Mouse (Mus musculus) embryonic facial prominence, embryonic 15.5 days (tissue): ENCODE measurements at regions not wholly inside any gene's neighbourhood (a gene's known extent, or its start where the extent isn't known, plus 50 kb on each side); places are given as distances from the start of the nearest gene placed in this dataset.

Source experiments
- ATAC-seq: fragments of 200-750 bp; cut with Nextera tagmentation; 2 replicates; pipeline ENCODE4 v1.8.0; 2017; ENCODE audit warnings: low read depth, moderate TSS enrichment; ENCODE audit not compliant: insufficient number of reproducible peaks, low FRiP score, low TSS enrichment
- H3K27ac ChIP-seq: fragments of 300-500 bp; sonication (generic); replicated peaks from 2 replicates; pipeline ENCODE4 v1.5.1; 2015; ENCODE audit warnings: mild to moderate bottlenecking, inconsistent platforms
- H3K27me3 ChIP-seq: fragments of 300-500 bp; sonication (generic); 2 replicates; pipeline ENCODE4 v1.6.1; 2015; ENCODE audit warnings: inconsistent platforms
- H3K36me3 ChIP-seq: fragments of 300-500 bp; sonication (generic); 2 replicates; pipeline ENCODE4 v1.6.1; 2015; ENCODE audit warnings: mild to moderate bottlenecking, inconsistent platforms
- H3K4me1 ChIP-seq: fragments of 300-500 bp; sonication (generic); 2 replicates; pipeline ENCODE4 v1.6.1; 2015; ENCODE audit warnings: inconsistent platforms
- H3K4me2 ChIP-seq: fragments of 300-500 bp; sonication (generic); replicated peaks from 2 replicates; pipeline ENCODE4 v1.6.1; 2015; ENCODE audit warnings: mild to moderate bottlenecking, inconsistent platforms
- H3K4me3 ChIP-seq: fragments of 300-500 bp; sonication (generic); replicated peaks from 2 replicates; pipeline ENCODE4 v1.5.1; 2015; ENCODE audit warnings: mild to moderate bottlenecking, inconsistent platforms
- H3K9ac ChIP-seq: fragments of 300-500 bp; sonication (generic); 2 replicates; pipeline ENCODE4 v1.6.1; 2015; ENCODE audit warnings: inconsistent platforms
- H3K9me3 ChIP-seq: fragments of 300-500 bp; sonication (generic); replicated peaks from 2 replicates; pipeline ENCODE4 v1.6.1; 2016; ENCODE audit warnings: inconsistent platforms
- WGBS: fragments of 180-500 bp; shearing (Covaris S2); methylation state at CpG from one replicate; pipeline ENCODE4 v1.1.7; 2015; 5-methylcytosine and 5-hydroxymethylcytosine counted together

GRCm38 (mm10) chr13:14898495-14898894 lies 268.5 kb downstream of the AW209491 start:
- no peaks in the 10 kb centered on the region for H3K4me1 ChIP-seq
- H3K9me3 ChIP-seq, result no peaks in the 10 kb centered on the region
- ATAC-seq, result no peak
- no peaks in the 10 kb centered on the region for H3K36me3 ChIP-seq
- H3K27ac ChIP-seq, result no peak overlapping the region
- 52% methylated on average over 1 of the region's 1 CpGs for WGBS
- H3K4me2 ChIP-seq, result no peak overlapping the region
- H3K4me3 ChIP-seq, result no peak overlapping the region
- H3K27me3 ChIP-seq, result no peaks in the 10 kb centered on the region
- no peak overlapping the region for H3K9ac ChIP-seq

GRCm38 (mm10) chr13:14930137-14930785 lies 300.3 kb downstream of the AW209491 start:
- Histone ChIP-seq H3K27ac (no peak overlapping the region), H3K4me3 (no peak overlapping the region), H3K9me3 (no peaks in the 10 kb centered on the region), H3K4me1 (no peaks in the 10 kb centered on the region), H3K36me3 (no peaks in the 10 kb centered on the region), H3K9ac (no peak overlapping the region), H3K4me2 (no peak overlapping the region), H3K27me3 (no peaks in the 10 kb centered on the region)
- ATAC-seq, result no peak
- 74% methylated on average over 3 of the region's 3 CpGs for WGBS

DNA sequence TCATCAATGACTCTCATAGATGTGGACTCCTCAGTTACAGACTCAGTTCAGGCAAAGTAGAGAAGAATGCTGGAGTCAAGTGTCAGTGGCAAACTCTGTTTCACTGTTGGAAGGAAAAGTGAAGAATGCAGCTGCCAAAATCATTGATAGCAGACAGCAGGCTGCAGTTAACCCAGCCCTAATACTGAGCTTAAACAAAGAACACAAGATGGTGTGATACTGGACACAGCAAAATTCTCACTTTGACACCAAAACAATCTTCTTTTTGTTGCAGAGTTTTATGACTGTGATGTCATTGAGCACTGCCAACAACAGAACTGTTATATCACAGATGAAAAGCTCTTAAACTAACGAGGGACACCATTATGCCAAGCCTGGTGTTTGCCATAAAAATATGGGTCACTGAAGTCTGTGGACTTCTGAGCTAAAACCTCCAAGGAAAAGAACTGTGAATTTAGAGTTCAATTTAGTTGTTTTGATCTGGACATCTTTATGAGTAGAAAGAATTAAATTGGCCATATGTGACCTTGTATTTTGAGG lies 336.3 kb downstream of the AW209491 start:
- no peak for ATAC-seq
- 54% methylated on average over 1 of the region's 1 CpGs for WGBS
- H3K4me3 ChIP-seq, result no peak overlapping the region
- H3K27ac ChIP-seq, result no peak overlapping the region
- H3K4me1 ChIP-seq, result no peaks in the 10 kb centered on the region
- no peaks in the 10 kb centered on the region for H3K27me3 ChIP-seq
- no peak overlapping the region for H3K4me2 ChIP-seq
- H3K9me3 ChIP-seq, result no peaks in the 10 kb centered on the region
- no peaks in the 10 kb centered on the region for H3K36me3 ChIP-seq
- H3K9ac ChIP-seq, result no peak overlapping the region

- ATAC-seq, result no peak
Measured at GRCm38 (mm10) chr13:15002700-15003099, 372.7 kb downstream of the AW209491 start.

GRCm38 (mm10) chr13:15011638-15012037 lies 381.7 kb downstream of the AW209491 start:
- no peak for ATAC-seq
- Histone ChIP-seq H3K4me2 (no peak overlapping the region), H3K9me3 (no peaks in the 10 kb centered on the region), H3K9ac (no peak overlapping the region), H3K36me3 (no peaks in the 10 kb centered on the region), H3K4me1 (no peaks in the 10 kb centered on the region), H3K27me3 (no peaks in the 10 kb centered on the region), H3K4me3 (no peak overlapping the region), H3K27ac (no peak overlapping the region)

More at GRCm38 (mm10) chr13:15002700-15003099, 372.7 kb downstream of the AW209491 start:
- Histone ChIP-seq H3K27ac (no peak overlapping the region), H3K27me3 (no peaks in the 10 kb centered on the region), H3K9me3 (no peaks in the 10 kb centered on the region), H3K9ac (no peak overlapping the region), H3K4me2 (no peak overlapping the region), H3K36me3 (no peaks in the 10 kb centered on the region), H3K4me1 (no peaks in the 10 kb centered on the region), H3K4me3 (no peak overlapping the region)
- 70% methylated on average over 3 of the region's 3 CpGs for WGBS

DNA sequence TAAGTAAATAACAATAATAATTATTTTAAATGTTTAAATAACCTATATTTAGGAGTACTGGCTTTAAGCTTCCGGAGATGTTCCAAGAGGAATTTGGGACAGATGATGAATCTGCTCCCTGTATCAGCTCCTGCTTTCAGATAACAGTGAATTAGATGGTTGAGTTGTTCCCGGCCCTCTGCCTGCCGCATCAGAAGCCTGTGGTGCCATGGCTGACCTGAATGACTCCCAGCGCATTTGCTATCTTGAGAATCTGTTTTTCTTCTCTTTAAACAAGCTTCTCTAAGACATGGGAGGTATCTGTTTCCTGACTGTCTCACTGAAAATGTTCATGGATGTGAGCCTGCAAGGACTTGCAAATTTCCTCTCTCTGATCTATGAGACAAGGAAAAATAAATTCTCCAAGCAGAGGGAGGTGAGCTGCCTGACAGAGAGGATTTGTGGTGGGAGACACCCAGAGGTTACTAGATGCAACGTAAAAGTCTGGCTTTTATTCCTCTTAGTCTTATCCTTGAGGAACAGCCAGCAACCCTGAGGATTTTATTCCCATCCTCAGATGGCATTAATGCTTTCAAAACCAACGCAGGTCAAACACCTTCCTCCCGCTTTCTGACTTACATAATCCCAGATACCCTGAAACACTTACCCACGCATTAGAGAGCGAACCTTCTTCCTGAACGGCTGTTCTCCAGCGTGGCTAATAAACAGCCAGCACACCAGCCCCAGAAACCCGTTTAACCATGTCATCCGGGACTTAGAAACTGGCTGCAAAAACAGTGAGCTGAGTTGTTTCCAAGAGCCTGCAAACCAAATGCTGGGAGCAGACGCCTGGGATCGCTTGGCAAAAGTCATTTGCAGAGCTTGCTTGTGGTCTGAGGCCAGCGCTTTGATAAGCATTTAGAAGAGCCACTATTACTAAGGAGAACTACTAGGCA lies 389.1 kb downstream of the AW209491 start:
- Histone ChIP-seq H3K9ac (no peak overlapping the region), H3K4me2 (no peak overlapping the region), H3K27me3 (no peaks in the 10 kb centered on the region), H3K9me3 (no peaks in the 10 kb centered on the region), H3K4me3 (no peak overlapping the region), H3K27ac (no peak overlapping the region), H3K4me1 (no peaks in the 10 kb centered on the region; the same call in 1 of the 2 replicates), H3K36me3 (no peaks in the 10 kb centered on the region)
- ATAC-seq, result no peak
- 48% methylated on average over 16 of the region's 16 CpGs for WGBS

GRCm38 (mm10) chr13:15026601-15027000 lies 396.6 kb downstream of the AW209491 start:
- H3K4me1 ChIP-seq, result no peaks in the 10 kb centered on the region
- H3K9me3 ChIP-seq, result no peaks in the 10 kb centered on the region
- no peak for ATAC-seq
- H3K4me3 ChIP-seq, result no peak overlapping the region
- no peak overlapping the region for H3K4me2 ChIP-seq
- no peaks in the 10 kb centered on the region for H3K27me3 ChIP-seq
- H3K27ac ChIP-seq, result no peak overlapping the region
- H3K36me3 ChIP-seq, result no peaks in the 10 kb centered on the region
- 56% methylated on average over 2 of the region's 2 CpGs for WGBS
- no peak overlapping the region for H3K9ac ChIP-seq

- H3K27ac ChIP-seq, result peak overlapping the region; percentile 39; the same call in 1 of the 2 replicates
- H3K4me2 ChIP-seq, result no peak overlapping the region
- H3K4me3 ChIP-seq, result no peak overlapping the region
- H3K9me3 ChIP-seq, result no peaks in the 10 kb centered on the region
- 19% methylated on average over 4 of the region's 4 CpGs for WGBS
- peaks cover 5% of the 10 kb centered on the region; the same call in 1 of the 2 replicates for H3K4me1 ChIP-seq
- no peaks in the 10 kb centered on the region for H3K27me3 ChIP-seq
- no peaks in the 10 kb centered on the region for H3K36me3 ChIP-seq
- ATAC-seq, result peak; percentile 85
- H3K9ac ChIP-seq, result no peak overlapping the region
Measured at GRCm38 (mm10) chr13:15052667-15053375, 410.2 kb upstream of the Gli3 start.

DNA sequence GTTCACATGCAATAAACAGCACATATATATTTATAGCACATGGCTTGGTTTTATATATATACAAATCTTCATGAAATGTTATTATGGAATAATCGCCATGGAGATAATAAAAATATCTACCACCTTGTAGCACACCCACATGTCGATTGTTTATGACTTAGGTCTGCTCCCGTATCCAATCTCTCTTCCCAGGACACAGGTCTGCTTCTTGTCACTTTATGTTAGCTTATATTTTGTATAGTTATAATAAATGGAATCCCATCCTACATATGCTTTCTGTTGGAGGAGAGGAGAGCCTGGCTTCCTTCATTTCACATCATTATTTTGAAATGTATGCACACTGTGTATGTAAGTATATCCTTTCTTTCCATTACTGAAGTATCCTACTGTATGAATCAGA lies 408.3 kb upstream of the Gli3 start:
- no peak overlapping the region for H3K4me3 ChIP-seq
- H3K36me3 ChIP-seq, result no peaks in the 10 kb centered on the region
- H3K27ac ChIP-seq, result no peak overlapping the region
- no peaks in the 10 kb centered on the region for H3K9me3 ChIP-seq
- no peaks in the 10 kb centered on the region for H3K27me3 ChIP-seq
- WGBS, result 84% methylated on average over 3 of the region's 3 CpGs
- no peak overlapping the region for H3K4me2 ChIP-seq
- H3K4me1 ChIP-seq, result peaks cover 5% of the 10 kb centered on the region; the same call in 1 of the 2 replicates
- no peak overlapping the region for H3K9ac ChIP-seq
- ATAC-seq, result no peak

- Histone ChIP-seq H3K27ac (no peak overlapping the region; the same call in 1 of the 2 replicates), H3K9me3 (no peaks in the 10 kb centered on the region), H3K4me3 (no peak overlapping the region), H3K27me3 (no peaks in the 10 kb centered on the region), H3K4me2 (no peak overlapping the region), H3K4me1 (0 out of 2 replicates have a peak, but pooled peaks cover 8% of the 10 kb centered on the region), H3K36me3 (no peaks in the 10 kb centered on the region), H3K9ac (no peak overlapping the region)
- 42% methylated on average over 2 of the region's 2 CpGs for WGBS
- peak; percentile 86 for ATAC-seq
Measured at GRCm38 (mm10) chr13:15078635-15079094, 384.4 kb upstream of the Gli3 start.

GRCm38 (mm10) chr13:15079148-15079547 lies 383.9 kb upstream of the Gli3 start:
- Histone ChIP-seq H3K4me2 (no peak overlapping the region), H3K27me3 (no peaks in the 10 kb centered on the region), H3K27ac (no peak overlapping the region; the same call in 1 of the 2 replicates), H3K4me3 (no peak overlapping the region), H3K9me3 (no peaks in the 10 kb centered on the region), H3K36me3 (no peaks in the 10 kb centered on the region), H3K9ac (no peak overlapping the region), H3K4me1 (0 out of 2 replicates have a peak, but pooled peaks cover 8% of the 10 kb centered on the region)
- ATAC-seq, result no peak; the same call in 1 of the 2 replicates
